Mouse (Mus musculus): ENCODE results near the gene Podn.

DNA sequence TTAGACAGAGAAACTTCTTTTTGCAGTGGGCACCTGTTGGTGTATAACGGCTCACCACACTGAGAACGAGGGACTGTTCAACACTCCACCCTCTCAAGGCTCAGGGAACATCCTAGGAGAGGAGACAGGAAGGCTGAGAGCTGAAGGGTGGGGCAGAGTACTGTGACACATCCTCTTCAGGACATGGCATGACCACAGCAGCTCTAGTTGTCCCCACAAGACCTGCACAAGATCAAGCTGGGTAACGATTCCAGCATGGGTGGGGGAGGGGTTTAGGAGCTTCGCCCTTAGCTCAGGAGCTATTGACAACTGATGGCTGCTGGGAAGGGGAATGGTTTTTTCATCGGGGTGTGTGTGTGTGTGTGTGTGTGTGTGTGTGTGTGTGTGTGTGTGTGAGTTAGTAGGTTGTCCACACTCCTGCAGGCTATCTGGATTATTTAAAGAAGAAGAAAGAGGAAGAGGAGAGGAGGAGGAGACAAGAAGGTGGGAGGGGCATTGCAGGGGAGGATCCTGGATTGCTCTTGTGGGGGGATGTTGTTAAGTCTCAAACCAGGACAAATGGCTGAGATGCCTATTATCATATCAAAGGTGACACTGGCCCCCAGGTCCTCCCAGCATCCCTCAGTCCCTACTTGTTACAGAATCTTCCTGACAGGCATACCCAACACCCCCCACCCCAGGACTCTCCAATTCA lies 129.7 kb downstream of the Podn start:
- no peak for TF ChIP-seq POLR2A (IDR thresholded peaks at IDR 0.05; ENCODE audit: low read depth, low read length)
- no peak for TF ChIP-seq CTCF (IDR thresholded peaks at IDR 0.05; ENCODE audit: extremely low read depth, insufficient read length, insufficient replicate concordance, low read depth, low read length)
